Mouse (Mus musculus) brain, adult 2 months (tissue): ENCODE data around the gene Btbd35f11.
"Not testable (repeated sequence)": the region's sequence is repeated elsewhere in the genome, so short reads cannot be mapped to it uniquely, and the experiment has no call there.

Experiments used
- DNase-seq: peaks from one replicate; pipeline ENCODE4 v3.0.0; 2011; ENCODE audit warnings: low read depth, low spot score

Btbd35f11 gene

GRCm38 (mm10) chrX:3443590-3443989 lies at the start of gene Btbd35f11:
Btbd35f11 (minus strand) TSS chrX:3443690.
- DNase-seq: not testable (repeated sequence)

DNA sequence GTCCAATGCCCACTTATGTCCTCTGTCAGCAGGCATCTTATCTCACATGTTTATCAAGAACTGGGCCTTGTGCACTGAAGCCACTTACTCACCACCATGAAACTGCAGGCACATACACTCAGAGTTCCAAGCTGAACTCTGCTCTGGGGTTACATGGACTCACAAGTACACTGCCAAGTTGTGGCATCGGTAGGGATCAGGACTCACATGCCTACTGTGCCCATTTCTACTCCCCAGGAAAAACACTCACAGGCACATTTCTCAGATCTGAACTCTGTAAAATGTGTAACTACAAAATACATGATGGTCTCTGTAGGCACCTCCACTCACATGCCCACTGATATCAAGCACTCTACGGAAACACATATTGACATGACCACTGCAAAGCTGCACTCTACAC lies 33.5 kb downstream of the Btbd35f11 start:
- not testable (repeated sequence) for DNase-seq
